Mouse (Mus musculus): ENCODE data around the gene Fam227a. TPM values are rescaled to one million over a fixed set of nuclear protein-coding genes. Genes with fewer than 3 reads are reported as not detected.

Fam227a gene
- polyA plus RNA-seq, 1 experiment from 2014 or later, result 0.39 TPM

DNA sequence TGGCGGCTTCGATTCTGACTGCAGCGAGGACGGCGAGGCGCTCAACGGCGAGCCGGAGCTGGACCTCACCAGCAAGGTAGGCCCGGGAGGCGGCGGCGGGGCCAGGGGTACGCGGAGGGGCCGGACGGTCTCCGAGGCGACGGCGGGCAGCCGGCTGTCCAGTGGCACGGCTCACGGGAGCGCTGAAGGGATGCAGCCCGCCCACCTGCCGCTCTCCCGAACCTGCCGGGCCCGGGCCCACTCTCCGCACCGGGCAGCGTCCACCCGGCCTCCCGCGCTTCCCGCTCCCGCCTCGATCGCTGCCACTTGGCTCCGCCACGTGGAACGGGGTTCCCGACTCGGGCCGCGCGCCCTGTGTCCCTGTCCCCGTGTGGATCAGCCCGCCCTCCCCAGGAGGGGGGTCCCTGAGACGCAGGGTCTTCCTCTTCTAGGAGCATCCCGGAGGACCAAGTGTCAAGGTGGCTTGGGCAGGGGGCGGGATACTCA lies 32.3 kb upstream of the Fam227a start:
- Histone ChIP-seq H3K4me2 (peak overlapping the region; percentile 97), H3K4me1 (replicated peaks) (peaks cover 40% of the 10 kb centered on the region), H3K36me3 (peaks cover 3% of the 10 kb centered on the region; the same call in 1 of the 2 replicates), H3K27me3 (no peaks in the 10 kb centered on the region), H3K9me3 (replicated peaks) (no peaks in the 10 kb centered on the region), H3K4me3 (peak overlapping the region; percentile 81), H3K27ac (peak overlapping the region; percentile 87), H3K9ac (peak overlapping the region; percentile 80)
- peak; percentile 1; the same call in 1 of the 2 replicates for ATAC-seq (replicated peaks; ENCODE audit: insufficient number of reproducible peaks, insufficient read depth, low FRiP score, low read depth)
- WGBS, result under 1% methylated on average over 53 of the region's 53 CpGs

GRCm38 (mm10) chr15:79690426-79691022 lies 31.8 kb upstream of the Fam227a start, which contains the start of gene Gtpbp1:
Gene Gtpbp1 (plus strand): TSS chr15:79690845.
- no peaks in the 10 kb centered on the region for H3K9me3 ChIP-seq (replicated peaks)
- H3K4me2 ChIP-seq, result peak within 1 kb of the TSS; percentile 97
- H3K27ac ChIP-seq, result peak within 1 kb of the TSS; percentile 87
- ATAC-seq (replicated peaks; ENCODE audit: insufficient number of reproducible peaks, insufficient read depth, low FRiP score, low read depth), result peak; percentile 93
- under 1% methylated on average over 45 of the region's 45 CpGs for WGBS
- H3K36me3 ChIP-seq, result peaks cover 3% of the 10 kb centered on the region; the same call in 1 of the 2 replicates
- peak within 1 kb of the TSS; percentile 81 for H3K4me3 ChIP-seq
- peaks cover 43% of the 10 kb centered on the region for H3K4me1 ChIP-seq (replicated peaks)
- no peaks in the 10 kb centered on the region for H3K27me3 ChIP-seq
- H3K9ac ChIP-seq, result peak within 1 kb of the TSS; percentile 80

GRCm38 (mm10) chr15:79689662-79690425 lies 31.1 kb upstream of the Fam227a start:
- Histone ChIP-seq H3K27me3 (no peaks in the 10 kb centered on the region), H3K4me3 (peak overlapping the region; percentile 81), H3K9ac (peak overlapping the region; percentile 21), H3K27ac (peak overlapping the region; percentile 68), H3K4me1 (replicated peaks) (peaks cover 48% of the 10 kb centered on the region), H3K36me3 (peaks cover under 1% of the 10 kb centered on the region; the same call in 1 of the 2 replicates), H3K9me3 (replicated peaks) (no peaks in the 10 kb centered on the region), H3K4me2 (peak overlapping the region; percentile 64)
- WGBS, result 17% methylated on average over 24 of the region's 24 CpGs
- no peak for ATAC-seq (replicated peaks; ENCODE audit: insufficient number of reproducible peaks, insufficient read depth, low FRiP score, low read depth)

DNA sequence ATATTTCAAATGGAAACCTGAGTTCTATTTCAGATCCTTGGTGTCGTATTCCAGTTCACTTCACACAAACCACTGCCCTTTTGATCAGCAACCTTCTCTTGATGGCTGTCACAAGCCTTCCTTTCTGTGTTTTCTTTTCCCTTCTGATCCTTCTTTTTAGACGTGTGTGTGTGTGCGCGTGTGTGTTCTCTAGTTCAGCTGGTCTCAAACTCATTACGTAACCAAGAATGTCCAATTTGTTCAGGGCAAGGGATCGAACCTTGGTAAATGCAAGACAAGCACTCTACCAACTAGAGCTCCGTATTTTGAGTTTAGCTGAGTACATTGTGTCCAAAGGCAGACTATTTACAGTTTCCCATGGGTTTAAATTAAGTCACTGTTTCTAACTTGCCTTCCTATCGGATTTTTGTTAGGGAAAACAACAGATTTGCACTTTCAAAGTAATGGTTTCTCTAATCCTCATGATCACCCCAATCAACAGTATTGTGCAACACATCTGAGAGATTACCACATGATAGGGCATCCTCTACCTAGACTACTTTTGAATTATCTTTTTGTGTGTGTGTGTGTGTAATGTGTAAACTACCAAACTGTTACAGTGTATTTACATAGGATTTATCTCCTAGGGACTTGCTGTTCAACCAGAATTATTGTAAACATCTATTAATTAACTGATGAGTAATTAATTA lies 29.7 kb upstream of the Fam227a start:
- H3K4me1 ChIP-seq (replicated peaks), result peaks cover 56% of the 10 kb centered on the region
- WGBS, result 5% methylated on average over 8 of the region's 8 CpGs
- no peak for ATAC-seq (replicated peaks; ENCODE audit: insufficient number of reproducible peaks, insufficient read depth, low FRiP score, low read depth)

DNA sequence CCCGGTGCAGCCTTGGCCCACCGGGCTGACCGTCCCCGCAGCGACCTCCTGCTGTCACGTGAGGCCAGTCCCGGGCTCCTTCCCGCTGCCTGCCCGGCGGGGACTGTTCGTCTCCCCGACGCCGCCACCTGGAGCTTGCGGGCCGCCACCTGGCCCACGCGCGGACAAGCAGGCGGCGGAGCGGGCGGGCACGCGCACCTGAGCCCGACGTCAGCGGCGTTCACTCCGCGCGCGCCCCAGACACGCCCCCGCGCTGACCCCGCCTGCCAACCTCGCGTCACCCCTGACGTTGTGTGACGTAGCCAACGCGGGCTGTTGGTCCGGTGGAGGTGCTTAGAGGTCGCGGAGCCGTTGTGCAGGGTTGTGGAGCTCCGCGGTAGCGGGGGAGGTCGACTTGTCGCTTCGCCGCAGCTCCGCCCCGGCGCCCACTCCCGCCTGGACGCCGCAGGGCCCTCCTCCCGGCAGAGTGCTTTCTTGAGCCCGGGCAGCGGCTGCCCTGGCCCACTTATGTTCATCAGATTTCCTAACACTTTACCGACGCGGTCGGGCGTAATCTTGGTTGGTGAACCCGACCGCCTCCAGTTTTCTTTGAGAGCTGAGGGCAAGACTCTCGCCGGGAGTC lies 29.0 kb upstream of the Fam227a start, which contains the start of gene Josd1:
TSS of gene Josd1 (minus strand) at position 274 of the 622 bp plus-strand sequence.
- no peaks in the 10 kb centered on the region for H3K36me3 ChIP-seq
- WGBS, result under 1% methylated on average over 68 of the region's 72 CpGs
- H3K4me3 ChIP-seq, result peak within 1 kb of the TSS; percentile 83
- peak within 1 kb of the TSS; percentile 99 for H3K27ac ChIP-seq
- H3K4me2 ChIP-seq, result peak within 1 kb of the TSS; percentile 73
- peak; percentile 78 for ATAC-seq (replicated peaks; ENCODE audit: insufficient number of reproducible peaks, insufficient read depth, low FRiP score, low read depth)
- H3K4me1 ChIP-seq (replicated peaks), result peaks cover 58% of the 10 kb centered on the region
- H3K9me3 ChIP-seq (replicated peaks), result no peaks in the 10 kb centered on the region
- no peaks in the 10 kb centered on the region for H3K27me3 ChIP-seq
- peak within 1 kb of the TSS; percentile 91 for H3K9ac ChIP-seq

More for the DNA sequence above, 29.7 kb upstream of the Fam227a start:
- peak overlapping the region; percentile 91 for H3K9ac ChIP-seq
- no peaks in the 10 kb centered on the region for H3K9me3 ChIP-seq (replicated peaks)
- H3K4me3 ChIP-seq, result peak overlapping the region; percentile 83
- no peaks in the 10 kb centered on the region for H3K36me3 ChIP-seq
- no peaks in the 10 kb centered on the region for H3K27me3 ChIP-seq
- H3K27ac ChIP-seq, result peak overlapping the region; percentile 99
- H3K4me2 ChIP-seq, result peak overlapping the region; percentile 73

- H3K4me1 ChIP-seq (replicated peaks), result peaks cover 64% of the 10 kb centered on the region
These were observed 28.4 kb upstream of the Fam227a start for GRCm38 (mm10) chr15:79687175-79687574.

DNA sequence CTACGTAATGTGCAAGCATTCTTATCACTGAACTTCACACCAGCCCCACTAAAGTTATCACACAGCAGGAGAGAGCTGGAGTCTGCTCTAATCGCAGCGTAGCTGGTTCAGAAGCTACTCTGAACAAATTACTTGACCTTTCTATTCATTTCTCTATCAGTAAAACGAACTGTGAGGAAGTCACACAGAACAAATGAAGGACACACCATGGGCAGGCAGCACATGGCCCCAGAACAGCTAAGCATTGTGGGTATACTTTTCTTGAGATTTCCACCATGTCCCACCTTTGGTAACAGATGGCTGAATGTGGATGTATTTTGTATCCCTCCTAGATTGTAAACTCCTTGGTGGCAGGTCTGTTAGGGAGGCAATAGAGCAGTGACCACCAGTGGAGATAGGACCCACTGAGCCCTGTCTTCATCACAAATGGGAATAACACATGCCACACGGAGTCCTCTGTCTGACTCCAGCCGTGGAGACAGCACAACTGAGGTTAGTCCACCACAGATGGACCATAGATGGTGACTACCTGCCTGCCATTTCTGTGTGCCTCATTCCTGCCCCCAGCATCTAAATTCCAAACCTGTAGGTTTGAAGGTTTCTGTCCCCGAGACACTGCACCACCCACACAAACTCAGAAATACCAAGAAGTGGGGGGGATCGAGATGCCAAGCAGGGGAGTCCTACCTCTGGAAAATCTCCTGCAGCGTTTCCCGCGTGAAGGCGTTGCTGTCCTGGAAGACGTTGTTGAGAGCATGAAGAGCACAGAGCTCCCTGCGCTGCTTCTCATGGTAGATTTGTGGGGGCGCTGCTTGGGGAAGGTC lies 27.5 kb upstream of the Fam227a start:
- Histone ChIP-seq H3K9ac (peak overlapping the region; percentile 91), H3K4me1 (replicated peaks) (peaks cover 63% of the 10 kb centered on the region), H3K27me3 (no peaks in the 10 kb centered on the region), H3K9me3 (replicated peaks) (no peaks in the 10 kb centered on the region), H3K27ac (peak overlapping the region; percentile 99), H3K4me2 (peak overlapping the region; percentile 73), H3K36me3 (no peaks in the 10 kb centered on the region), H3K4me3 (peak overlapping the region; percentile 83)
- WGBS, result 3% methylated on average over 15 of the region's 15 CpGs
- no peak for ATAC-seq (replicated peaks; ENCODE audit: insufficient number of reproducible peaks, insufficient read depth, low FRiP score, low read depth)

More at GRCm38 (mm10) chr15:79687175-79687574, 28.4 kb upstream of the Fam227a start:
- Histone ChIP-seq H3K36me3 (no peaks in the 10 kb centered on the region), H3K27me3 (no peaks in the 10 kb centered on the region), H3K9ac (peak overlapping the region; percentile 91), H3K9me3 (replicated peaks) (no peaks in the 10 kb centered on the region), H3K27ac (peak overlapping the region; percentile 99), H3K4me3 (peak overlapping the region; percentile 83), H3K4me2 (peak overlapping the region; percentile 73)
- WGBS, result 0% methylated on average over 33 of the region's 33 CpGs
- ATAC-seq (replicated peaks; ENCODE audit: insufficient number of reproducible peaks, insufficient read depth, low FRiP score, low read depth), result 0 out of 2 replicates have a peak, but pooled peaks have one; percentile 0

DNA sequence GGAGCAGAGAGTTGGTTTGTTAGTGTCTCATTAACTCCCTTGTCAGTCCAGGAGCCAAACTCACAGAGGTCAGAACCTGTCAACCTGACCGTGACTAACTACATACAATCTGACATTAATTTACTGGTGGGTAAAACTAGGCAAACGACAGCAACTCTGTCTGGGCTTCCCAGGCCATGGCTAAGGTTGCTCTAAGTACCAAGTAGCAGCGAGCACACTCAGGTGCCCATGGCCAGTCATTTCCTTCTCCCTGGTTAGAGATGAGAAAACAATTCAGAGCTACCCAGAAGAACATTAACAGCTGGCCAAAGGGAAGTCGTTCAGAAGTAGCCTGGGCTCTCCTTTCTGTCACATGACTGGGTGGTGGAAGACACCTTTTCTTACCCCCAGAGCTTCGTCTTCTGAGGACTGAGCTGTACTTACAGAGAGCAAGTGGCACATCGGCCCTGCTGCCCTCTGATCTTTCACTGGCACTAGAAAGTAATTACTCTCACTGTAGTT lies 26.4 kb upstream of the Fam227a start:
- Histone ChIP-seq H3K9me3 (replicated peaks) (no peaks in the 10 kb centered on the region), H3K4me3 (peak overlapping the region; percentile 83), H3K9ac (peak overlapping the region; percentile 91), H3K4me2 (peak overlapping the region; percentile 73), H3K27ac (peak overlapping the region; percentile 99), H3K4me1 (replicated peaks) (peaks cover 70% of the 10 kb centered on the region), H3K36me3 (no peaks in the 10 kb centered on the region), H3K27me3 (no peaks in the 10 kb centered on the region)
- no peak for ATAC-seq (replicated peaks; ENCODE audit: insufficient number of reproducible peaks, insufficient read depth, low FRiP score, low read depth)
- WGBS, result 26% methylated on average over 6 of the region's 6 CpGs

DNA sequence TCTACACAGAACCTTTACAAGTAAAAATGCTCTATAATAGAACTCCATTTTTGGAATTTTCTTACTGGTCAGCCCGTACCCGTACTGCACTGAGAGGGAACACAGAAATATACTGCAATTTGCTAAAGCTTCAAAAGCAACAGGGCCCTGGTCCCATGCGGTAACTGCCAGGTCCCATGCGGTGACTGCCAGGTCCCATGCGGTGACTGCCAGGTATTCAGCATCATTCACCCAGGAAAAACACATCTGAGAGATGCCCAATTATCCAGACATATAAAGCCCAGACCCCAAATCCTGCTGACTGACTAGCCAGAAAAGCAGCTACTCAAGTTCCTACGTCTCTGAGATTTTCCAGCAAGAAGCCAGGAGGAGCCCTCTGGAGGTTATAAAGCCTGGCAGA lies 25.9 kb upstream of the Fam227a start:
- Histone ChIP-seq H3K27me3 (no peaks in the 10 kb centered on the region), H3K9me3 (replicated peaks) (no peaks in the 10 kb centered on the region), H3K9ac (peak overlapping the region; percentile 91), H3K4me3 (peak overlapping the region; percentile 83), H3K27ac (peak overlapping the region; percentile 68), H3K4me2 (peak overlapping the region; percentile 73), H3K36me3 (no peaks in the 10 kb centered on the region), H3K4me1 (replicated peaks) (peaks cover 65% of the 10 kb centered on the region)
- WGBS, result 71% methylated on average over 6 of the region's 6 CpGs
- ATAC-seq (replicated peaks; ENCODE audit: insufficient number of reproducible peaks, insufficient read depth, low FRiP score, low read depth), result no peak

All from heart, embryonic 15.5 days (tissue).